Mouse (Mus musculus): ENCODE measurements around the gene Prkca. TPM values are rescaled to one million over a fixed set of nuclear protein-coding genes. Genes with fewer than 3 reads are reported as not detected.
A peak's percentile ranks its signal among the peaks of the same experiment; 100 is the strongest.

Prkca gene
- polyA plus RNA-seq, 1 experiment from 2014 or later: 7.0 TPM

GRCm38 (mm10) chr11:108249047-108249403 lies 94.7 kb downstream of the Prkca start:
- H3K9me3 ChIP-seq (ENCODE audit: low read length): no peaks in the 10 kb centered on the region
- H3K36me3 ChIP-seq (ENCODE audit: insufficient read depth, low read length): no peaks in the 10 kb centered on the region
- 77% methylated on average over 3 of the region's 3 CpGs for WGBS
- no peak overlapping the region for H3K27ac ChIP-seq (ENCODE audit: low read length)
- H3K27me3 ChIP-seq (ENCODE audit: insufficient read depth, low read length): no peaks in the 10 kb centered on the region
- H3K4me2 ChIP-seq (replicated peaks; ENCODE audit: low read depth, low read length): no peak overlapping the region
- H3K4me1 ChIP-seq (ENCODE audit: insufficient read depth, low read length): peaks cover 53% of the 10 kb centered on the region
- no peak overlapping the region for H3K9ac ChIP-seq (replicated peaks; ENCODE audit: low read length)
- ATAC-seq (ENCODE audit: low FRiP score, low TSS enrichment): no peak
- H3K4me3 ChIP-seq (ENCODE audit: low read length): no peak overlapping the region

GRCm38 (mm10) chr11:108248218-108249046 lies 95.3 kb downstream of the Prkca start:
- Histone ChIP-seq H3K36me3 (ENCODE audit: insufficient read depth, low read length) (no peaks in the 10 kb centered on the region), H3K9ac (replicated peaks; ENCODE audit: low read length) (no peak overlapping the region), H3K4me3 (ENCODE audit: low read length) (no peak overlapping the region), H3K9me3 (ENCODE audit: low read length) (no peaks in the 10 kb centered on the region), H3K27ac (ENCODE audit: low read length) (no peak overlapping the region), H3K4me2 (replicated peaks; ENCODE audit: low read depth, low read length) (no peak overlapping the region), H3K27me3 (ENCODE audit: insufficient read depth, low read length) (no peaks in the 10 kb centered on the region), H3K4me1 (ENCODE audit: insufficient read depth, low read length) (peaks cover 53% of the 10 kb centered on the region)
- WGBS: 77% methylated on average over 12 of the region's 12 CpGs
- no peak for ATAC-seq (ENCODE audit: low FRiP score, low TSS enrichment)

- WGBS: 86% methylated on average over 10 of the region's 10 CpGs
These were observed 96.4 kb downstream of the Prkca start for GRCm38 (mm10) chr11:108247121-108247863.

GRCm38 (mm10) chr11:108246267-108246702 lies 97.4 kb downstream of the Prkca start:
- no peaks in the 10 kb centered on the region for H3K36me3 ChIP-seq (ENCODE audit: insufficient read depth, low read length)
- 57% methylated on average over 4 of the region's 4 CpGs for WGBS

More at GRCm38 (mm10) chr11:108247121-108247863, 96.4 kb downstream of the Prkca start:
- Histone ChIP-seq H3K4me3 (ENCODE audit: low read length) (no peak overlapping the region), H3K9ac (replicated peaks; ENCODE audit: low read length) (no peak overlapping the region), H3K27ac (ENCODE audit: low read length) (no peak overlapping the region), H3K36me3 (ENCODE audit: insufficient read depth, low read length) (no peaks in the 10 kb centered on the region), H3K4me1 (ENCODE audit: insufficient read depth, low read length) (peaks cover 41% of the 10 kb centered on the region), H3K4me2 (replicated peaks; ENCODE audit: low read depth, low read length) (no peak overlapping the region), H3K9me3 (ENCODE audit: low read length) (no peaks in the 10 kb centered on the region), H3K27me3 (ENCODE audit: insufficient read depth, low read length) (no peaks in the 10 kb centered on the region)
- no peak for ATAC-seq (ENCODE audit: low FRiP score, low TSS enrichment)

GRCm38 (mm10) chr11:108244241-108244640 lies 99.5 kb downstream of the Prkca start:
- H3K36me3 ChIP-seq (ENCODE audit: insufficient read depth, low read length): no peaks in the 10 kb centered on the region
- H3K9ac ChIP-seq (replicated peaks; ENCODE audit: low read length): no peak overlapping the region
- H3K4me1 ChIP-seq (ENCODE audit: insufficient read depth, low read length): peaks cover 16% of the 10 kb centered on the region
- H3K4me3 ChIP-seq (ENCODE audit: low read length): no peak overlapping the region
- H3K4me2 ChIP-seq (replicated peaks; ENCODE audit: low read depth, low read length): no peak overlapping the region
- no peaks in the 10 kb centered on the region for H3K9me3 ChIP-seq (ENCODE audit: low read length)
- no peak for ATAC-seq (ENCODE audit: low FRiP score, low TSS enrichment)
- 59% methylated on average over 2 of the region's 2 CpGs for WGBS
- H3K27me3 ChIP-seq (ENCODE audit: insufficient read depth, low read length): no peaks in the 10 kb centered on the region
- no peak overlapping the region for H3K27ac ChIP-seq (ENCODE audit: low read length)

More at GRCm38 (mm10) chr11:108246267-108246702, 97.4 kb downstream of the Prkca start:
- no peak overlapping the region for H3K4me3 ChIP-seq (ENCODE audit: low read length)
- H3K9ac ChIP-seq (replicated peaks; ENCODE audit: low read length): no peak overlapping the region
- H3K27ac ChIP-seq (ENCODE audit: low read length): no peak overlapping the region
- ATAC-seq (ENCODE audit: low FRiP score, low TSS enrichment): no peak
- H3K4me2 ChIP-seq (replicated peaks; ENCODE audit: low read depth, low read length): no peak overlapping the region
- no peaks in the 10 kb centered on the region for H3K27me3 ChIP-seq (ENCODE audit: insufficient read depth, low read length)
- no peaks in the 10 kb centered on the region for H3K9me3 ChIP-seq (ENCODE audit: low read length)
- peaks cover 32% of the 10 kb centered on the region for H3K4me1 ChIP-seq (ENCODE audit: insufficient read depth, low read length)

- Histone ChIP-seq H3K4me3 (ENCODE audit: low read length) (no peak overlapping the region), H3K27ac (ENCODE audit: low read length) (no peak overlapping the region), H3K27me3 (ENCODE audit: insufficient read depth, low read length) (no peaks in the 10 kb centered on the region), H3K9me3 (ENCODE audit: low read length) (no peaks in the 10 kb centered on the region), H3K4me2 (replicated peaks; ENCODE audit: low read depth, low read length) (no peak overlapping the region), H3K9ac (replicated peaks; ENCODE audit: low read length) (no peak overlapping the region), H3K4me1 (ENCODE audit: insufficient read depth, low read length) (peaks cover 18% of the 10 kb centered on the region), H3K36me3 (ENCODE audit: insufficient read depth, low read length) (no peaks in the 10 kb centered on the region)
- no peak for ATAC-seq (ENCODE audit: low FRiP score, low TSS enrichment)
- 22% methylated on average over 2 of the region's 2 CpGs for WGBS
These were observed 100.1 kb downstream of the Prkca start for GRCm38 (mm10) chr11:108243633-108244032.

GRCm38 (mm10) chr11:108240924-108241498 lies 102.7 kb downstream of the Prkca start:
- no peak overlapping the region for H3K27ac ChIP-seq (ENCODE audit: low read length)
- no peak overlapping the region for H3K4me3 ChIP-seq (ENCODE audit: low read length)
- no peak overlapping the region for H3K4me2 ChIP-seq (replicated peaks; ENCODE audit: low read depth, low read length)
- WGBS: 59% methylated on average over 11 of the region's 11 CpGs
- no peaks in the 10 kb centered on the region for H3K36me3 ChIP-seq (ENCODE audit: insufficient read depth, low read length)
- H3K9me3 ChIP-seq (ENCODE audit: low read length): no peaks in the 10 kb centered on the region
- H3K9ac ChIP-seq (replicated peaks; ENCODE audit: low read length): no peak overlapping the region
- peaks cover 34% of the 10 kb centered on the region for H3K4me1 ChIP-seq (ENCODE audit: insufficient read depth, low read length)
- no peaks in the 10 kb centered on the region for H3K27me3 ChIP-seq (ENCODE audit: insufficient read depth, low read length)
- ATAC-seq (ENCODE audit: low FRiP score, low TSS enrichment): no peak

GRCm38 (mm10) chr11:108239173-108239572 lies 104.6 kb downstream of the Prkca start:
- Histone ChIP-seq H3K9me3 (ENCODE audit: low read length) (no peaks in the 10 kb centered on the region), H3K4me1 (ENCODE audit: insufficient read depth, low read length) (peaks cover 37% of the 10 kb centered on the region), H3K27me3 (ENCODE audit: insufficient read depth, low read length) (no peaks in the 10 kb centered on the region), H3K9ac (replicated peaks; ENCODE audit: low read length) (no peak overlapping the region), H3K4me3 (ENCODE audit: low read length) (no peak overlapping the region), H3K27ac (ENCODE audit: low read length) (peak overlapping the region; percentile 16; the same call in 1 of the 2 replicates), H3K4me2 (replicated peaks; ENCODE audit: low read depth, low read length) (no peak overlapping the region), H3K36me3 (ENCODE audit: insufficient read depth, low read length) (no peaks in the 10 kb centered on the region)
- 45% methylated on average over 4 of the region's 4 CpGs for WGBS
- ATAC-seq (ENCODE audit: low FRiP score, low TSS enrichment): no peak

- Histone ChIP-seq H3K4me2 (replicated peaks; ENCODE audit: low read depth, low read length) (no peak overlapping the region), H3K9ac (replicated peaks; ENCODE audit: low read length) (no peak overlapping the region), H3K36me3 (ENCODE audit: insufficient read depth, low read length) (no peaks in the 10 kb centered on the region), H3K27me3 (ENCODE audit: insufficient read depth, low read length) (no peaks in the 10 kb centered on the region), H3K9me3 (ENCODE audit: low read length) (no peaks in the 10 kb centered on the region), H3K4me1 (ENCODE audit: insufficient read depth, low read length) (peaks cover 30% of the 10 kb centered on the region), H3K4me3 (ENCODE audit: low read length) (no peak overlapping the region), H3K27ac (ENCODE audit: low read length) (peak overlapping the region; percentile 20; the same call in 1 of the 2 replicates)
- peak; percentile 52; the same call in 1 of the 2 replicates for ATAC-seq (ENCODE audit: low FRiP score, low TSS enrichment)
- WGBS: 35% methylated on average over 10 of the region's 10 CpGs
These were observed 106.8 kb downstream of the Prkca start for GRCm38 (mm10) chr11:108236754-108237428.

All from kidney, embryonic 16.5 days (tissue).